Mouse (Mus musculus) cerebellum, postnatal 36 days (tissue): ENCODE measurements around the gene Pik3r2.
A peak's percentile ranks its signal among the peaks of the same experiment; 100 is the strongest.
"Not testable (repeated sequence)": the region's sequence is repeated elsewhere in the genome, so short reads cannot be mapped to it uniquely, and the experiment has no call there.

ENCODE experiments used
- DNase-seq, 2 experiments: peaks; one replicate each; pipeline ENCODE4 v3.0.0; 2021 to 2022; ENCODE audit warnings: mixed read lengths in 2 of 2

Pik3r2 gene

GRCm38 (mm10) chr8:70776496-70777444, at the start of gene Pik3r2:
Pik3r2 (minus strand) TSS chr8:70776713.
- DNase-seq = peak; percentile 98 to 99

GRCm38 (mm10) chr8:70825816-70826215, 49.3 kb upstream of the Pik3r2 start:
- no peak for DNase-seq

GRCm38 (mm10) chr8:70823802-70824201, 47.3 kb upstream of the Pik3r2 start:
- DNase-seq = no peak

GRCm38 (mm10) chr8:70822594-70822993, 46.1 kb upstream of the Pik3r2 start:
- not testable (repeated sequence) for DNase-seq

- DNase-seq = no peak
These were observed 45.5 kb upstream of the Pik3r2 start for GRCm38 (mm10) chr8:70821992-70822391.

- peak; percentile 65 to 68 for DNase-seq
These were observed 45.0 kb upstream of the Pik3r2 start for GRCm38 (mm10) chr8:70821399-70821962.

- no peak for DNase-seq
These were observed 43.8 kb upstream of the Pik3r2 start for GRCm38 (mm10) chr8:70820101-70820935.

- DNase-seq = no peak
These were observed 40.2 kb upstream of the Pik3r2 start for GRCm38 (mm10) chr8:70816679-70817078.

GRCm38 (mm10) chr8:70812885-70813284, 36.4 kb upstream of the Pik3r2 start:
- no peak for DNase-seq

GRCm38 (mm10) chr8:70812055-70812454, 35.5 kb upstream of the Pik3r2 start:
- DNase-seq = no peak

GRCm38 (mm10) chr8:70810962-70811680, 34.6 kb upstream of the Pik3r2 start:
- DNase-seq = no peak

- DNase-seq = no peak
These were observed 32.6 kb upstream of the Pik3r2 start for GRCm38 (mm10) chr8:70808955-70809701.

GRCm38 (mm10) chr8:70808239-70808638, 31.7 kb upstream of the Pik3r2 start, which contains the start of gene Il12rb1:
Il12rb1 (plus strand) TSS chr8:70808449.
- no peak for DNase-seq

- no peak for DNase-seq
These were observed 30.8 kb upstream of the Pik3r2 start for GRCm38 (mm10) chr8:70807304-70807703.

- no peak for DNase-seq
These were observed 30.0 kb upstream of the Pik3r2 start for GRCm38 (mm10) chr8:70806541-70806940.

- peak; percentile 54 to 76 for DNase-seq
These were observed 28.1 kb upstream of the Pik3r2 start, which contains the start of gene Mast3 for GRCm38 (mm10) chr8:70804481-70805206. Mast3 (minus strand) TSS chr8:70805054.

GRCm38 (mm10) chr8:70803761-70804480, 27.4 kb upstream of the Pik3r2 start:
- no peak for DNase-seq

GRCm38 (mm10) chr8:70802786-70803510, 26.4 kb upstream of the Pik3r2 start:
- DNase-seq = no peak

GRCm38 (mm10) chr8:70801830-70802229, 25.3 kb upstream of the Pik3r2 start:
- DNase-seq = no peak
